Mouse (Mus musculus): ENCODE measurements around the gene Rtbdn. TPM values are rescaled to one million over a fixed set of nuclear protein-coding genes. Genes with fewer than 3 reads are reported as not detected.
A peak's percentile ranks its signal among the peaks of the same experiment; 100 is the strongest.

The Rtbdn gene
- polyA plus RNA-seq, 1 experiment, result 0.05 TPM

DNA sequence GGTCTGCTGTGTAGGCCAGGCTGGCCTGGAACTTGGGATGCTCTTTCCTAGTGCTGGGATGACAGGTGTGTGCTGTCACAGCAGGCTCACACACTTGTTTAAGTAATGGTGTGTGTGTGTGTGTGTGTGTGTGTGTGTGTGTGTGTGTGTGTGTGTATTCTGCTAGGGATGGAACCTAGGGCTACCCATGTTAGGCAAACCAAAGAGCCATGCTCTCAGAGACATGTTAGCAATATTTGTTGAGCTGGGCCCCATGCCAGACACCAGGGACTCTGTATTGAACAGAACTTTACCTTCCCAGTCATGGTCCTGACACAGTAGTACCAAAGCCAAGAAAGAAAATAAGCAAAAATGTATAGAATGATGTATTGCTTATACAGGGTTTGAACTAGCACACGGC, 19.3 kb upstream of the Rtbdn start:
- Histone ChIP-seq H3K36me3 (ENCODE audit: control insufficient read depth, insufficient read depth) (no peaks in the 10 kb centered on the region), H3K4me3 (ENCODE audit: insufficient read depth, poor library complexity, severe bottlenecking) (no peak overlapping the region), H3ac (ENCODE audit: control insufficient read depth, insufficient read length, low read depth) (no peak overlapping the region), H3K79me2 (ENCODE audit: control insufficient read depth, insufficient read depth) (no peaks in the 10 kb centered on the region), H3K79me3 (ENCODE audit: low read depth) (no peaks in the 10 kb centered on the region), H3K27me3 (ENCODE audit: control insufficient read depth, insufficient read depth, insufficient read length) (peaks cover 20% of the 10 kb centered on the region)
- TF ChIP-seq CEBPB (IDR thresholded peaks at IDR 0.05; ENCODE audit: low read depth) (no peak), CTCF (IDR thresholded peaks at IDR 0.05; ENCODE audit: control insufficient read depth, insufficient read depth, insufficient read length) (no peak), FOSL1 (IDR thresholded peaks at IDR 0.05; ENCODE audit: insufficient read depth, low read length, poor library complexity, severe bottlenecking) (no peak)

DNA sequence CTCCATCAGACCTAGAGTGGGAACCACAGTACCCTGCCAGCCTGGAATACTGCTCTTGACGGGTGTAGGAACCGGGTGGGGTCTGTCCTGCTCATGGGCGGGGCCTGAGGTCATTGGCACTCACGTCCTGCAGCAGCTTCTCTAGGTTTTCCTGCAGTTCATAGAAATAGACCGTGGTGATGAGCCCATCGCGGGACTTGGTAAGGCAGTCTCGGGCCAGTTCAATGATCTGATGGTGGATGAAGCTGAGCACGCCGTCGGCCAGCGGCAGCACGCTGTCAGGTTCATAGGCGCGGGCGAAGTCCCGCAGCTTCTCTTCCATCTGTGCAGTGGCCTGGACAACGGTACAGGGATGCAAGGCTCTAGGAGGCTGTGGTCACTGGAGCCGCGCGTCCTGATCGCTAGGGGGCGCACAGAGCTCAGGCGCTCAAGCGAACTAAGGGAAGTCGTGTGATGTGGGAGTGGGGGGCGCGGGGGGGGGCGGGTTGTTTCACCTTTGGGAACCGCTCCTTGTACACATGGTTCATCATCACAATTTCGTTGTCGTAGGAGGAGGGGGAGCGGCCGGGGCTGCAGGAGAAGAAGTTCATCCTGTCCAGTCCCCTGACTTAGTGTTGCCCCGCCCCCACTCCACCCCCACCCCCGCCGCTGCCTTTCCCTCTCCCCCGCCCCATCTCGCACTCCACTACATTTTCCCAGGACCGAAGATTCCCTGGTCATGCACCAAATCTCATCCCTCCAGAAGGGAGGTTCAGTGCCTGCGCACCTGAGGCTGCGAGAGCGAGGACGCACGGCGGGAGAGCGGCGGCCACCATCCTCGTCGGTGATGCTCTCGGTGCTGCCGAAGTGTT, 18.1 kb upstream of the Rtbdn start:
- TF ChIP-seq MYOD1 (IDR thresholded peaks at IDR 0.05; ENCODE audit: control insufficient read depth, insufficient read length, low read depth), result no peak
- TF ChIP-seq MYOG (IDR thresholded peaks at IDR 0.05; ENCODE audit: control insufficient read depth, extremely low read depth, insufficient read length), result no peak
- TF ChIP-seq CEBPB (IDR thresholded peaks at IDR 0.05; ENCODE audit: low read depth), result no peak
- no peak for TF ChIP-seq USF1 (IDR thresholded peaks at IDR 0.05; ENCODE audit: low read depth)
- TF ChIP-seq CTCF (IDR thresholded peaks at IDR 0.05; ENCODE audit: control insufficient read depth, insufficient read depth, insufficient read length), result peak; percentile 92
- TF ChIP-seq MAX (IDR thresholded peaks at IDR 0.05), result no peak
- no peak for TF ChIP-seq FOSL1 (IDR thresholded peaks at IDR 0.05; ENCODE audit: insufficient read depth, low read length, poor library complexity, severe bottlenecking)
- Histone ChIP-seq H3K27me3 (ENCODE audit: control insufficient read depth, insufficient read depth, insufficient read length) (peaks cover 21% of the 10 kb centered on the region), H3K36me3 (ENCODE audit: control insufficient read depth, insufficient read depth) (no peaks in the 10 kb centered on the region), H3K79me2 (ENCODE audit: control insufficient read depth, insufficient read depth) (no peaks in the 10 kb centered on the region), H3ac (ENCODE audit: control insufficient read depth, insufficient read length, low read depth) (no peak overlapping the region), H3K79me3 (ENCODE audit: low read depth) (no peaks in the 10 kb centered on the region), H3K4me3 (ENCODE audit: insufficient read depth, poor library complexity, severe bottlenecking) (no peak overlapping the region)

DNA sequence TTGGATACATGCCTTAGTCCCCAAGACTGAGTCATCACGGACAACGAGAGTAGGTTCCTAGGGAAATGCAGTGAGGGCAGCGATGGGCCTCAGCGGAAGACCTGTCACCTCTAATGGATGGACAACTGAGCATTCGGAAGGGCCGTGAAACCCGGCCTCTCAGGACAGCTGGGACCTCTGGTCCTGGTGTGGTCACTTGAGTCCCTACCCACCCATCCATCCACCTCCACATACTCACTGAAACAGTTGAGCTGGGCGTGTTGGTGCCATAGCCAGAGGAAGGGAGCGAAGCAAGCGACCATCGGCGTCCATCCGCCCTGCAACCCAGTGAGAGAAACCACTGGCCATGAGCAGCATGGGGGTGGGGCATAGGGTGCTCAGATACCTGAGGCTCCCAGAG, 16.2 kb upstream of the Rtbdn start:
- TF ChIP-seq CTCF (IDR thresholded peaks at IDR 0.05; ENCODE audit: control insufficient read depth, insufficient read depth, insufficient read length), result no peak
- TF ChIP-seq MYOG (IDR thresholded peaks at IDR 0.05; ENCODE audit: control insufficient read depth, extremely low read depth, insufficient read length), result no peak
- TF ChIP-seq CEBPB (IDR thresholded peaks at IDR 0.05; ENCODE audit: low read depth), result no peak
- TF ChIP-seq MAX (IDR thresholded peaks at IDR 0.05), result no peak
- TF ChIP-seq FOSL1 (IDR thresholded peaks at IDR 0.05; ENCODE audit: insufficient read depth, low read length, poor library complexity, severe bottlenecking), result no peak
- no peak for TF ChIP-seq MYOD1 (IDR thresholded peaks at IDR 0.05; ENCODE audit: control insufficient read depth, insufficient read length, low read depth)
- no peak for TF ChIP-seq USF1 (IDR thresholded peaks at IDR 0.05; ENCODE audit: low read depth)
- Histone ChIP-seq H3K27me3 (ENCODE audit: control insufficient read depth, insufficient read depth, insufficient read length) (peaks cover 31% of the 10 kb centered on the region), H3ac (ENCODE audit: control insufficient read depth, insufficient read length, low read depth) (no peak overlapping the region), H3K79me3 (ENCODE audit: low read depth) (no peaks in the 10 kb centered on the region), H3K4me3 (ENCODE audit: insufficient read depth, poor library complexity, severe bottlenecking) (no peak overlapping the region), H3K36me3 (ENCODE audit: control insufficient read depth, insufficient read depth) (no peaks in the 10 kb centered on the region), H3K79me2 (ENCODE audit: control insufficient read depth, insufficient read depth) (no peaks in the 10 kb centered on the region)

DNA sequence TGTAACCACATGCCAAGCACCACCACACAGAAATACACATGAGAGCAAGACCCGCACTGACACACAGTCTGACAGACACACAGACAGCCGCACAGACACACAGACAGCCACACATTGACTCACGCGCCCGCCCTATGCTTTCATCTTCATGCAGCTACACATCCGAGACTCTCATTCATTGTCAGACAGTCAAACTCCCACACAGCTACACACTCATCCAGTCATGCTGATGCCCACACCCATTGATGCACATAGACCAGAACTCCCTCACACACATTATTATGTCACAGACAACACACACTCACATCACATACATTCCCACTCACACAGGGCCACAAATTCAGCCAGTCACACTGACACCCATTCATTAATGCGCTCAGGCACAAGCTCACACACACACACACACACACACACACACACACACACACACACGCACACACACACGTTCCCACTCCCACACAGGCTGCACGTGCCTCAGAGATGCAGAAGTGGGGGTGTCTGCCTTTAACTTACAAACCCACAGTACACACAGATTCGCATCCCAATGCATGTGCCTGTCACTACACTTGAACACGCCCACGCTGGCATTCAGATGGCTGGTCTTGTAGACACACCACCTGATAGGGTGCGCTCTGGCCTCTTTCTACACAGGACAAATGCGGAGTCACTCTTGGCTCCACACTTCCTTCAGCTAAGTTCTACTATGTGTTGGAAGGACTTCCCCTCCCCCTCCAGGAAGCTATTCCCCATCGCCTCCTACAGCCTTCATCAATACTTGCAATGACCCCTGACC, 12.8 kb upstream of the Rtbdn start:
- no peaks in the 10 kb centered on the region for H3K79me2 ChIP-seq (ENCODE audit: control insufficient read depth, insufficient read depth)

DNA sequence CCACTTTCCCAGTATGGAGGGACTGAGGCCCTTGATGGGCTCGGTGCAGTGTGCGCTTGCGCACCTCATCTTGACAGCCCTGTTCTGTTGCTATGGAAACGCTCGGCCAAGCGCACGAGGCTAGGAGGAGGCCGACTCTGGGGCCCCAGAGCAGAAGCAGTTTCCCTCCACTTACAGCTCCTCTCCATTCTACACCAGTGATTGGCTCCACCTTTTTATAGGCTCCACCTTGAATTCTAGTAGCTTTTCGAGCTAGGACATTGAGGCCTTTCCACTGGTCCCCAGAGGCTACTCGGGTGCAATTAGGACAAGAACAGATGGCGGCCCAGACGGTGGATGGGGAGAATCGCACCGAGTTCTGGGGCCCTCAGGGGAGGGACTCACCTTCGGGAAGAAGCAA, 11.9 kb upstream of the Rtbdn start:
- no peak for TF ChIP-seq CEBPB (IDR thresholded peaks at IDR 0.05; ENCODE audit: low read depth)
- no peak for TF ChIP-seq FOSL1 (IDR thresholded peaks at IDR 0.05; ENCODE audit: insufficient read depth, low read length, poor library complexity, severe bottlenecking)
- no peak for TF ChIP-seq MAX (IDR thresholded peaks at IDR 0.05)
- TF ChIP-seq USF1 (IDR thresholded peaks at IDR 0.05; ENCODE audit: low read depth), result no peak
- no peak for TF ChIP-seq MYOG (IDR thresholded peaks at IDR 0.05; ENCODE audit: control insufficient read depth, extremely low read depth, insufficient read length)
- no peak for TF ChIP-seq MYOD1 (IDR thresholded peaks at IDR 0.05; ENCODE audit: control insufficient read depth, insufficient read length, low read depth)
- no peak for TF ChIP-seq CTCF (IDR thresholded peaks at IDR 0.05; ENCODE audit: control insufficient read depth, insufficient read depth, insufficient read length)
- Histone ChIP-seq H3ac (ENCODE audit: control insufficient read depth, insufficient read length, low read depth) (no peak overlapping the region), H3K79me3 (ENCODE audit: low read depth) (no peaks in the 10 kb centered on the region), H3K27me3 (ENCODE audit: control insufficient read depth, insufficient read depth, insufficient read length) (peaks cover 52% of the 10 kb centered on the region), H3K79me2 (ENCODE audit: control insufficient read depth, insufficient read depth) (no peaks in the 10 kb centered on the region), H3K36me3 (ENCODE audit: control insufficient read depth, insufficient read depth) (no peaks in the 10 kb centered on the region), H3K4me3 (ENCODE audit: insufficient read depth, poor library complexity, severe bottlenecking) (no peak overlapping the region)

More for the DNA sequence above, 12.8 kb upstream of the Rtbdn start:
- peaks cover 57% of the 10 kb centered on the region for H3K27me3 ChIP-seq (ENCODE audit: control insufficient read depth, insufficient read depth, insufficient read length)
- H3K4me3 ChIP-seq (ENCODE audit: insufficient read depth, poor library complexity, severe bottlenecking), result no peak overlapping the region
- H3K36me3 ChIP-seq (ENCODE audit: control insufficient read depth, insufficient read depth), result no peaks in the 10 kb centered on the region
- H3K79me3 ChIP-seq (ENCODE audit: low read depth), result no peaks in the 10 kb centered on the region
- no peak overlapping the region for H3ac ChIP-seq (ENCODE audit: control insufficient read depth, insufficient read length, low read depth)
- TF ChIP-seq CEBPB (IDR thresholded peaks at IDR 0.05; ENCODE audit: low read depth) (no peak), USF1 (IDR thresholded peaks at IDR 0.05; ENCODE audit: low read depth) (no peak), MYOD1 (IDR thresholded peaks at IDR 0.05; ENCODE audit: control insufficient read depth, insufficient read length, low read depth) (no peak), MAX (IDR thresholded peaks at IDR 0.05) (no peak), FOSL1 (IDR thresholded peaks at IDR 0.05; ENCODE audit: insufficient read depth, low read length, poor library complexity, severe bottlenecking) (no peak), CTCF (IDR thresholded peaks at IDR 0.05; ENCODE audit: control insufficient read depth, insufficient read depth, insufficient read length) (no peak), MYOG (IDR thresholded peaks at IDR 0.05; ENCODE audit: control insufficient read depth, extremely low read depth, insufficient read length) (no peak)

Measured in C2C12 (cell line).